Mouse (Mus musculus) limb, embryonic 11.5 days (tissue): ENCODE data around the gene Dst. TPM values are rescaled to one million over a fixed set of nuclear protein-coding genes. Genes with fewer than 3 reads are reported as not detected.

Experiments
- ATAC-seq: fragments of 200-750 bp; cut with Nextera tagmentation; 2 replicates; pipeline ENCODE4 v1.8.0; 2017; ENCODE audit warnings: low read depth; ENCODE audit not compliant: insufficient number of reproducible peaks, low FRiP score, low TSS enrichment
- DNase-seq: peaks from one replicate; pipeline ENCODE4 v3.0.0-alpha.2; 2015; ENCODE audit warnings: low spot score
- H3K27ac ChIP-seq: fragments of 300-500 bp; sonication (generic); replicated peaks from 2 replicates; pipeline ENCODE4 v1.5.1; 2014; ENCODE audit warnings: low read depth, mild to moderate bottlenecking, low read length
- H3K27me3 ChIP-seq: fragments of 300-500 bp; sonication (generic); 2 replicates; pipeline ENCODE4 v1.6.1; 2014; ENCODE audit warnings: mild to moderate bottlenecking, low read length, mixed read lengths; ENCODE audit not compliant: control insufficient read depth, insufficient read depth
- H3K36me3 ChIP-seq: fragments of 300-500 bp; sonication (generic); 2 replicates; pipeline ENCODE4 v1.6.1; 2014; ENCODE audit warnings: mild to moderate bottlenecking, low read length, moderate library complexity, mixed read lengths; ENCODE audit not compliant: control insufficient read depth, insufficient read depth
- H3K4me1 ChIP-seq: fragments of 300-500 bp; sonication (generic); 2 replicates; pipeline ENCODE4 v1.6.1; 2014; ENCODE audit warnings: low read length, mixed read lengths; ENCODE audit not compliant: control insufficient read depth, insufficient read depth
- H3K4me2 ChIP-seq: fragments of 300-500 bp; sonication (generic); 2 replicates; pipeline ENCODE4 v1.6.1; 2014; ENCODE audit warnings: low read depth, mild to moderate bottlenecking, moderate library complexity; ENCODE audit not compliant: severe bottlenecking
- H3K4me3 ChIP-seq: fragments of 300-500 bp; sonication (generic); 2 replicates; pipeline ENCODE4 v1.5.1; 2014; ENCODE audit warnings: low read depth, low read length
- H3K9ac ChIP-seq: fragments of 300-500 bp; sonication (generic); 2 replicates; pipeline ENCODE4 v1.6.1; 2014; ENCODE audit warnings: mild to moderate bottlenecking, low read length
- H3K9me3 ChIP-seq: fragments of 300-500 bp; sonication (generic); 2 replicates; pipeline ENCODE4 v1.6.1; 2016; ENCODE audit warnings: low read length; ENCODE audit not compliant: control insufficient read depth
- WGBS: fragments of 180-500 bp; shearing (Covaris S2); extraction: QIAGEN DNeasy Blood & Tissue Kit; methylation state at CpG from one replicate; pipeline ENCODE4 v1.1.7; 2014; 5-methylcytosine and 5-hydroxymethylcytosine counted together
- polyA plus RNA-seq: library from polyadenylated mRNA; unstranded; fragments of >200 nt; fragmentation: Nextera tagmentation; extraction: Ambion mirVana; gene quantifications from 2 replicates; pipeline ENCODE4 v1.2.1, GENCODE M21; 2014

Gene Dst
- polyA plus RNA-seq, 1 experiment from 2014 or later, result 14.7 TPM

GRCm38 (mm10) chr1:34290321-34290720 is 382.3 kb downstream of the Dst start:
- H3K4me3 ChIP-seq, result no peak overlapping the region
- peaks cover 2% of the 10 kb centered on the region; the same call in 1 of the 2 replicates for H3K36me3 ChIP-seq
- no peaks in the 10 kb centered on the region for H3K9me3 ChIP-seq
- H3K4me2 ChIP-seq, result no peak overlapping the region
- no peaks in the 10 kb centered on the region for H3K27me3 ChIP-seq
- ATAC-seq (no peak), DNase-seq (no peak)
- H3K4me1 ChIP-seq, result no peaks in the 10 kb centered on the region
- H3K9ac ChIP-seq, result no peak overlapping the region
- 92% methylated on average over 12 of the region's 12 CpGs for WGBS
- no peak overlapping the region for H3K27ac ChIP-seq

GRCm38 (mm10) chr1:34293198-34293597 is 385.2 kb downstream of the Dst start:
- no peak overlapping the region for H3K4me2 ChIP-seq
- no peaks in the 10 kb centered on the region for H3K27me3 ChIP-seq
- no peak for ATAC-seq
- H3K4me1 ChIP-seq, result no peaks in the 10 kb centered on the region
- H3K4me3 ChIP-seq, result no peak overlapping the region
- H3K27ac ChIP-seq, result no peak overlapping the region
- H3K36me3 ChIP-seq, result no peaks in the 10 kb centered on the region; the same call in 1 of the 2 replicates
- 78% methylated on average over 14 of the region's 14 CpGs for WGBS
- H3K9ac ChIP-seq, result no peak overlapping the region
- no peaks in the 10 kb centered on the region for H3K9me3 ChIP-seq
- no peak for DNase-seq

GRCm38 (mm10) chr1:34297636-34298035 is 389.6 kb downstream of the Dst start:
- H3K4me3 ChIP-seq, result no peak overlapping the region
- no peaks in the 10 kb centered on the region for H3K9me3 ChIP-seq
- H3K4me2 ChIP-seq, result no peak overlapping the region
- 83% methylated on average over 9 of the region's 9 CpGs for WGBS
- no peak overlapping the region for H3K27ac ChIP-seq
- no peaks in the 10 kb centered on the region for H3K4me1 ChIP-seq
- no peak overlapping the region for H3K9ac ChIP-seq
- peaks cover 2% of the 10 kb centered on the region; the same call in 1 of the 2 replicates for H3K36me3 ChIP-seq
- ATAC-seq, result no peak
- H3K27me3 ChIP-seq, result no peaks in the 10 kb centered on the region
- DNase-seq, result no peak

GRCm38 (mm10) chr1:34298631-34299184 is 390.7 kb downstream of the Dst start:
- Histone ChIP-seq H3K9ac (no peak overlapping the region), H3K9me3 (no peaks in the 10 kb centered on the region), H3K36me3 (peaks cover 2% of the 10 kb centered on the region; the same call in 1 of the 2 replicates), H3K4me3 (no peak overlapping the region), H3K27me3 (no peaks in the 10 kb centered on the region), H3K4me2 (no peak overlapping the region), H3K4me1 (no peaks in the 10 kb centered on the region), H3K27ac (no peak overlapping the region)
- 86% methylated on average over 18 of the region's 18 CpGs for WGBS
- DNase-seq (no peak), ATAC-seq (no peak)

GRCm38 (mm10) chr1:34299507-34299906 is 391.5 kb downstream of the Dst start:
- Histone ChIP-seq H3K4me3 (no peak overlapping the region), H3K4me2 (no peak overlapping the region), H3K36me3 (peaks cover 2% of the 10 kb centered on the region; the same call in 1 of the 2 replicates), H3K27ac (no peak overlapping the region), H3K27me3 (no peaks in the 10 kb centered on the region), H3K4me1 (no peaks in the 10 kb centered on the region), H3K9me3 (no peaks in the 10 kb centered on the region), H3K9ac (no peak overlapping the region)
- WGBS, result 89% methylated on average over 13 of the region's 13 CpGs
- DNase-seq (no peak), ATAC-seq (no peak)

GRCm38 (mm10) chr1:34300309-34300980 is 392.4 kb downstream of the Dst start:
- DNase-seq (no peak), ATAC-seq (no peak)
- H3K27ac ChIP-seq, result no peak overlapping the region
- H3K9me3 ChIP-seq, result no peaks in the 10 kb centered on the region
- 87% methylated on average over 13 of the region's 13 CpGs for WGBS
- no peaks in the 10 kb centered on the region for H3K4me1 ChIP-seq
- no peak overlapping the region for H3K4me3 ChIP-seq
- H3K27me3 ChIP-seq, result no peaks in the 10 kb centered on the region
- no peak overlapping the region for H3K9ac ChIP-seq
- peaks cover 2% of the 10 kb centered on the region; the same call in 1 of the 2 replicates for H3K36me3 ChIP-seq
- H3K4me2 ChIP-seq, result no peak overlapping the region

GRCm38 (mm10) chr1:34304227-34304626 is 396.2 kb downstream of the Dst start:
- no peak for ATAC-seq
- 88% methylated on average over 5 of the region's 5 CpGs for whole genome bisulfite sequencing

GRCm38 (mm10) chr1:34306741-34307140 is 398.7 kb downstream of the Dst start:
- no peak for ATAC-seq
- H3K4me2 ChIP-seq, result no peak overlapping the region
- no peaks in the 10 kb centered on the region for H3K9me3 ChIP-seq
- no peak for DNase-seq
- no peak overlapping the region for H3K4me3 ChIP-seq
- peaks cover 2% of the 10 kb centered on the region; the same call in 1 of the 2 replicates for H3K36me3 ChIP-seq
- no peak overlapping the region for H3K9ac ChIP-seq
- H3K27ac ChIP-seq, result no peak overlapping the region
- no peaks in the 10 kb centered on the region for H3K27me3 ChIP-seq
- no peaks in the 10 kb centered on the region for H3K4me1 ChIP-seq
- WGBS, result 91% methylated on average over 2 of the region's 2 CpGs

More at GRCm38 (mm10) chr1:34304227-34304626, 396.2 kb downstream of the Dst start:
- Histone ChIP-seq H3K4me1 (no peaks in the 10 kb centered on the region), H3K27me3 (no peaks in the 10 kb centered on the region), H3K9ac (no peak overlapping the region), H3K9me3 (no peaks in the 10 kb centered on the region), H3K4me2 (no peak overlapping the region), H3K27ac (no peak overlapping the region), H3K36me3 (peaks cover 2% of the 10 kb centered on the region; the same call in 1 of the 2 replicates), H3K4me3 (no peak overlapping the region)
- no peak for DNase-seq
